In genomic region chr15:80256656-80257601, GRCm38 (mm10) we compare ENCODE assay signal across 8 mouse cellular contexts. TPM values are rescaled to one million over a fixed set of nuclear protein-coding genes. Genes with fewer than 3 reads are reported as not detected.
A peak's percentile ranks its signal among the peaks of the same experiment; 100 is the strongest.
DNase-seq lines count a peak whose midpoint lies in the region; ATAC-seq and TF ChIP-seq lines count a peak whose summit lies in the region.
"Had no signal": no experiment of that assay in that cellular context is flagged by ENCODE, and none has a peak within 500 bp of the region (broad histone marks: within the 10 kb centered on the region; RNA-seq: fewer than 3 reads in every experiment).

No protein-coding gene starts in this region.

- TF ChIP-seq EP300 in lung, postnatal 0 days (IDR thresholded peaks at IDR 0.05): no peak

- peak overlapping the region; percentile 100 for H3K9ac ChIP-seq in lung, postnatal 0 days (replicated peaks; ENCODE audit: low read depth)
- H3K9ac ChIP-seq in embryonic facial prominence, embryonic 14.5 days (ENCODE audit: low read depth, low read length): peak overlapping the region; percentile 100

- H3K4me1 ChIP-seq in lung, postnatal 0 days (ENCODE audit: insufficient read depth, low read depth, low read length): peaks cover 18% of the 10 kb centered on the region; the same call in 1 of the 2 replicates
- H3K4me1 ChIP-seq in embryonic facial prominence, embryonic 14.5 days (ENCODE audit: control insufficient read depth, insufficient read depth, low read length): peaks cover 13% of the 10 kb centered on the region
- peaks cover 54% of the 10 kb centered on the region for H3K4me1 ChIP-seq in limb, embryonic 10.5 days

- intact Hi-C loops in gastrocnemius, postnatal 14 days (cut with DNase I; ENCODE audit: low total_unique reads): no loop called here

- TF ChIP-seq CTCF in lung, postnatal 0 days (IDR thresholded peaks at IDR 0.05): no peak

- no peak for ATAC-seq in lung, postnatal 0 days
- ATAC-seq in embryonic facial prominence, embryonic 14.5 days (ENCODE audit: low read depth): no peak

- peak overlapping the region; percentile 94 for H3K4me2 ChIP-seq in lung, postnatal 0 days (replicated peaks; ENCODE audit: low read depth, low read length)
- H3K4me2 ChIP-seq in embryonic facial prominence, embryonic 14.5 days (ENCODE audit: low read depth, low read length): peak overlapping the region; percentile 94

- no peaks in the 10 kb centered on the region for H3K27me3 ChIP-seq in lung, postnatal 0 days (replicated peaks; ENCODE audit: insufficient read depth, low read length)
- H3K27me3 ChIP-seq in embryonic facial prominence, embryonic 14.5 days (replicated peaks; ENCODE audit: control insufficient read depth, insufficient read depth, low read length): no peaks in the 10 kb centered on the region
- H3K27me3 ChIP-seq in limb, embryonic 10.5 days (ENCODE audit: low read depth, poor library complexity, severe bottlenecking): no peaks in the 10 kb centered on the region
- H3K27me3 ChIP-seq in splenic B cell, adult 2 months (ENCODE audit: control insufficient read depth, insufficient read depth, low read length, poor library complexity, severe bottlenecking): no peaks in the 10 kb centered on the region

- peak overlapping the region; percentile 100 for H3K27ac ChIP-seq in lung, postnatal 0 days (ENCODE audit: low read length)
- peak overlapping the region; percentile 94 for H3K27ac ChIP-seq in embryonic facial prominence, embryonic 14.5 days (replicated peaks; ENCODE audit: low read depth, low read length)
- H3K27ac ChIP-seq in limb, embryonic 10.5 days: peak overlapping the region; percentile 99

- peaks cover 13% of the 10 kb centered on the region for H3K36me3 ChIP-seq in lung, postnatal 0 days (ENCODE audit: insufficient read depth, low read length)
- peaks cover 52% of the 10 kb centered on the region for H3K36me3 ChIP-seq in embryonic facial prominence, embryonic 14.5 days (ENCODE audit: control insufficient read depth, insufficient read depth, low read length)
- H3K36me3 ChIP-seq in limb, embryonic 10.5 days: peaks cover 61% of the 10 kb centered on the region
- peaks cover 23% of the 10 kb centered on the region for H3K36me3 ChIP-seq in splenic B cell, adult 2 months (ENCODE audit: control insufficient read depth, insufficient read depth, low read length, poor library complexity, severe bottlenecking)

- H3K9me3 ChIP-seq in lung, postnatal 0 days (ENCODE audit: low read length): no peaks in the 10 kb centered on the region
- H3K9me3 ChIP-seq in embryonic facial prominence, embryonic 14.5 days (ENCODE audit: control insufficient read depth, low read length): no peaks in the 10 kb centered on the region
- H3K9me3 ChIP-seq in limb, embryonic 10.5 days (replicated peaks): no peaks in the 10 kb centered on the region

- WGBS in lung, postnatal 0 days: 45% methylated on average over 12 of the region's 12 CpGs
- WGBS in embryonic facial prominence, embryonic 14.5 days: 51% methylated on average over 12 of the region's 12 CpGs
- 66% methylated on average over 12 of the region's 12 CpGs for WGBS in limb, embryonic 10.5 days

- DNase-seq in lung, postnatal 0 days (ENCODE audit: low spot score): no peak
- no peak for DNase-seq in lung, postnatal 36 days
- DNase-seq in embryonic facial prominence, embryonic 14.5 days (ENCODE audit: low spot score): no peak
- DNase-seq in limb, embryonic 10.5 days (ENCODE audit: low spot score): no peak
- DNase-seq in splenic B cell, adult 2 months (ENCODE audit: low read depth, low spot score): peak; percentile 14
- DNase-seq in gastrocnemius, adult 8-10 months (ENCODE audit: low spot score in 2 of 2): no peak
- DNase-seq in gastrocnemius, postnatal 14 days: no peak

- H3K4me3 ChIP-seq in lung, postnatal 0 days (ENCODE audit: low read depth, low read length): peak overlapping the region; percentile 99
- peak overlapping the region; percentile 96 for H3K4me3 ChIP-seq in embryonic facial prominence, embryonic 14.5 days (ENCODE audit: low read depth, low read length)
- H3K4me3 ChIP-seq in limb, embryonic 10.5 days: peak overlapping the region; percentile 98

RNA-seq across cellular contexts. Expression of gene Atf4, which starts 1.9 kb away (rescaled TPM):
- 113 and 115 TPM in 2 replicates for polyA plus RNA-seq in lung, postnatal 0 days (2015; fragmentation: Nextera tagmentation; extraction: Ambion mirVana)
- 132 and 140 TPM in 2 replicates for polyA plus RNA-seq in embryonic facial prominence, embryonic 14.5 days (2014; fragmentation: Nextera tagmentation; extraction: Ambion mirVana)
- 113 TPM in 2 replicates for polyA plus RNA-seq in limb, embryonic 10.5 days (2016; fragmentation: Nextera tagmentation; extraction: Ambion mirVana)
- total RNA-seq in gastrocnemius, adult 8-10 months (2022): 100 to 1,000 TPM; 130 to 146 (median 141) TPM
- 100 to 1,000 TPM; 101 to 102 TPM for total RNA-seq in gastrocnemius, postnatal 14 days (2021)

RNA-seq across cellular contexts. Expression of gene Rps19bp1, which starts 7.2 kb away (rescaled TPM):
- polyA plus RNA-seq in lung, postnatal 0 days (2015; fragmentation: Nextera tagmentation; extraction: Ambion mirVana): 34.7 and 36.1 TPM in 2 replicates
- polyA plus RNA-seq in embryonic facial prominence, embryonic 14.5 days (2014; fragmentation: Nextera tagmentation; extraction: Ambion mirVana): 52.6 and 55.0 TPM in 2 replicates
- 70.0 and 75.5 TPM in 2 replicates for polyA plus RNA-seq in limb, embryonic 10.5 days (2016; fragmentation: Nextera tagmentation; extraction: Ambion mirVana)
- 10 to 100 TPM; 12.2 to 15.4 (median 12.8) TPM for total RNA-seq in gastrocnemius, adult 8-10 months (2022)
- 10 to 100 TPM; 15.8 to 17.7 TPM for total RNA-seq in gastrocnemius, postnatal 14 days (2021)

RNA-seq across cellular contexts. Expression of gene AC140267.1, which starts 21.3 kb away (rescaled TPM):
- not detected in 2 replicates for polyA plus RNA-seq in lung, postnatal 0 days (2015; fragmentation: Nextera tagmentation; extraction: Ambion mirVana)
- not detected in 2 replicates for polyA plus RNA-seq in embryonic facial prominence, embryonic 14.5 days (2014; fragmentation: Nextera tagmentation; extraction: Ambion mirVana)
- polyA plus RNA-seq in limb, embryonic 10.5 days (2016; fragmentation: Nextera tagmentation; extraction: Ambion mirVana): not detected in 2 replicates
- 10 to 100 TPM in 2 of 4 experiments, 1 to 10 TPM in 2; 3.3 to 22.6 (median 9.7) TPM for total RNA-seq in gastrocnemius, adult 8-10 months (2022)
- total RNA-seq in gastrocnemius, postnatal 14 days (2021): 1 to 10 TPM; 2.2 to 6.2 TPM
- total RNA-seq: hematopoietic stem cell, adult 5-6 weeks had no signal

RNA-seq across cellular contexts. Expression of gene Mief1, which starts 23.1 kb away (rescaled TPM):
- 13.2 and 13.7 TPM in 2 replicates for polyA plus RNA-seq in lung, postnatal 0 days (2015; fragmentation: Nextera tagmentation; extraction: Ambion mirVana)
- polyA plus RNA-seq in embryonic facial prominence, embryonic 14.5 days (2014; fragmentation: Nextera tagmentation; extraction: Ambion mirVana): 27.9 and 30.0 TPM in 2 replicates
- polyA plus RNA-seq in limb, embryonic 10.5 days (2016; fragmentation: Nextera tagmentation; extraction: Ambion mirVana): 42.4 and 43.7 TPM in 2 replicates
- total RNA-seq in gastrocnemius, adult 8-10 months (2022): 10 to 100 TPM; 25.6 to 28.6 (median 26.4) TPM
- 10 to 100 TPM; 20.7 TPM for total RNA-seq in gastrocnemius, postnatal 14 days (2021)

RNA-seq across cellular contexts. Expression of gene Cacna1i, which starts 30.1 kb away (rescaled TPM):
- polyA plus RNA-seq in lung, postnatal 0 days (2015; fragmentation: Nextera tagmentation; extraction: Ambion mirVana): not detected in 2 replicates
- polyA plus RNA-seq in embryonic facial prominence, embryonic 14.5 days (2014; fragmentation: Nextera tagmentation; extraction: Ambion mirVana): 0.04 and 0.06 TPM in 2 replicates
- 0.06 and 0.08 TPM in 2 replicates for polyA plus RNA-seq in limb, embryonic 10.5 days (2016; fragmentation: Nextera tagmentation; extraction: Ambion mirVana)
- 1 to 10 TPM in 1 of 4 experiments, under 1 TPM in 3; 0.15 to 1.9 (median 0.38) TPM for total RNA-seq in gastrocnemius, adult 8-10 months (2022)
- under 1 TPM; 0.02 to 0.07 TPM for total RNA-seq in gastrocnemius, postnatal 14 days (2021)
- total RNA-seq: hematopoietic stem cell, adult 5-6 weeks had no signal
